Mouse (Mus musculus) olfactory bulb, adult 2 months (tissue): Measurements from ENCODE around the gene Olfr1128. TPM values are rescaled to one million over a fixed set of nuclear protein-coding genes. Genes with fewer than 3 reads are reported as not detected.
"Not testable (repeated sequence)": the region's sequence is repeated elsewhere in the genome, so short reads cannot be mapped to it uniquely, and the experiment has no call there.

Experiments used
- H3K27ac ChIP-seq: fragments of 200-500 bp; 2 replicates; pipeline ENCODE4 v1.5.1; 2012; ENCODE audit warnings: low read depth, low read length; ENCODE audit not compliant: insufficient read depth
- H3K4me1 ChIP-seq: fragments of 200-500 bp; 2 replicates; pipeline ENCODE4 v1.6.1; 2012; ENCODE audit warnings: low read length; ENCODE audit not compliant: control insufficient read depth, insufficient read depth
- H3K4me3 ChIP-seq: fragments of 200-500 bp; 2 replicates; pipeline ENCODE4 v1.5.1; 2012; ENCODE audit warnings: mild to moderate bottlenecking, low read depth, low read length, moderate library complexity; ENCODE audit not compliant: insufficient read depth
- CTCF ChIP-seq: fragments of 200-500 bp; IDR thresholded peaks from 2 replicates; pipeline ENCODE4 v1.5.1; 2012; ENCODE audit warnings: low read depth, mild to moderate bottlenecking, low read length, moderate library complexity; ENCODE audit not compliant: insufficient read depth
- POLR2A ChIP-seq: fragments of 200-500 bp; IDR thresholded peaks from 2 replicates; pipeline ENCODE4 v1.6.1; 2012; ENCODE audit warnings: mild to moderate bottlenecking, low read depth, low read length, moderate library complexity; ENCODE audit not compliant: insufficient read depth
- WGBS: fragments of 180-500 bp; shearing (Covaris S2); methylation state at CpG from one replicate; pipeline ENCODE4 v1.1.7; 2018; 5-methylcytosine and 5-hydroxymethylcytosine counted together
- polyA plus RNA-seq: library from polyadenylated mRNA; stranded (reverse); fragments of >200 nt; gene quantifications from 2 replicates; pipeline ENCODE4 v1.2.4, GENCODE M21; 2012; ENCODE audit warnings: low replicate concordance; ENCODE audit not compliant: missing spikeins, insufficient read depth, insufficient read length

Olfr1128 gene
- polyA plus RNA-seq, result not detected in 2 replicates

GRCm38 (mm10) chr2:87545442-87545841 is at the start of gene Olfr1128:
TSS of gene Olfr1128 (minus strand) at chr2:87545542.
- no peak for TF ChIP-seq CTCF
- no peak for TF ChIP-seq POLR2A
- Histone ChIP-seq H3K4me1 (no peaks in the 10 kb centered on the region), H3K4me3 (no peak within 1 kb of the TSS), H3K27ac (no peak within 1 kb of the TSS)
- 87% methylated on average over 1 of the region's 1 CpGs for WGBS

- 67% methylated on average over 1 of the region's 1 CpGs for WGBS
- H3K27ac ChIP-seq, H3K4me1 ChIP-seq, H3K4me3 ChIP-seq: not testable (repeated sequence)
Observed at GRCm38 (mm10) chr2:87573602-87574001, 28.3 kb upstream of the Olfr1128 start, which contains the start of gene Olfr1129. TSS of gene Olfr1129 (plus strand) at chr2:87573902.

GRCm38 (mm10) chr2:87534826-87535225 is 10.5 kb downstream of the Olfr1128 start:
- no peak overlapping the region for H3K27ac ChIP-seq
- WGBS, result 55% methylated on average over 2 of the region's 2 CpGs
- H3K4me1 ChIP-seq, result no peaks in the 10 kb centered on the region
- H3K4me3 ChIP-seq, result no peak overlapping the region
- TF ChIP-seq CTCF, result no peak

GRCm38 (mm10) chr2:87531496-87531895 is 13.8 kb downstream of the Olfr1128 start, which contains the start of gene Olfr153:
TSS of gene Olfr153 (plus strand) at chr2:87531796.
- no peak within 1 kb of the TSS for H3K4me3 ChIP-seq
- no peaks in the 10 kb centered on the region for H3K4me1 ChIP-seq
- TF ChIP-seq CTCF, result no peak
- TF ChIP-seq POLR2A, result no peak
- H3K27ac ChIP-seq, result no peak within 1 kb of the TSS

GRCm38 (mm10) chr2:87525899-87526616 is 19.3 kb downstream of the Olfr1128 start:
- not testable (repeated sequence) for H3K4me1 ChIP-seq, H3K4me3 ChIP-seq, H3K27ac ChIP-seq
- 31% methylated on average over 38 of the region's 39 CpGs for WGBS

- Histone ChIP-seq H3K27ac (no peak overlapping the region), H3K4me3 (no peak overlapping the region), H3K4me1 (no peaks in the 10 kb centered on the region)
- 91% methylated on average over 4 of the region's 4 CpGs for WGBS
- TF ChIP-seq POLR2A, result no peak
- TF ChIP-seq CTCF, result no peak
Observed at GRCm38 (mm10) chr2:87520651-87521050, 24.7 kb downstream of the Olfr1128 start.

GRCm38 (mm10) chr2:87516581-87516980 is 28.8 kb downstream of the Olfr1128 start:
- H3K4me1 ChIP-seq, result no peaks in the 10 kb centered on the region
- 89% methylated on average over 3 of the region's 3 CpGs for WGBS
- TF ChIP-seq POLR2A (no peak), CTCF (no peak)
- H3K27ac ChIP-seq, result no peak overlapping the region
- H3K4me3 ChIP-seq, result no peak overlapping the region

- Histone ChIP-seq H3K4me3 (no peak overlapping the region), H3K4me1 (no peaks in the 10 kb centered on the region), H3K27ac (no peak overlapping the region)
- WGBS, result 72% methylated on average over 8 of the region's 8 CpGs
- TF ChIP-seq POLR2A, result no peak
- TF ChIP-seq CTCF, result no peak
Observed at GRCm38 (mm10) chr2:87515457-87516060, 29.8 kb downstream of the Olfr1128 start.

GRCm38 (mm10) chr2:87515046-87515445 is 30.3 kb downstream of the Olfr1128 start:
- WGBS, result 88% methylated on average over 2 of the region's 2 CpGs
- no peak overlapping the region for H3K27ac ChIP-seq
- TF ChIP-seq POLR2A (no peak), CTCF (no peak)
- H3K4me3 ChIP-seq, result no peak overlapping the region
- no peaks in the 10 kb centered on the region for H3K4me1 ChIP-seq

- 90% methylated on average over 6 of the region's 6 CpGs for WGBS
- Histone ChIP-seq H3K4me1 (no peaks in the 10 kb centered on the region), H3K27ac (no peak within 1 kb of the TSS), H3K4me3 (no peak within 1 kb of the TSS)
- TF ChIP-seq POLR2A (no peak), CTCF (no peak)
Observed at GRCm38 (mm10) chr2:87506265-87506664, 39.1 kb downstream of the Olfr1128 start, which contains the start of gene Pramel6. TSS of gene Pramel6 (plus strand) at chr2:87506565.

GRCm38 (mm10) chr2:87496993-87497392 is 48.3 kb downstream of the Olfr1128 start, which contains the start of gene Pramel7:
TSS of gene Pramel7 (minus strand) at chr2:87497093.
- H3K4me1 ChIP-seq, H3K4me3 ChIP-seq, H3K27ac ChIP-seq: not testable (repeated sequence)
- WGBS, result 74% methylated on average over 4 of the region's 5 CpGs
